Comparison of ENCODE assay signal across 10 mouse cellular contexts in the genomic region with DNA sequence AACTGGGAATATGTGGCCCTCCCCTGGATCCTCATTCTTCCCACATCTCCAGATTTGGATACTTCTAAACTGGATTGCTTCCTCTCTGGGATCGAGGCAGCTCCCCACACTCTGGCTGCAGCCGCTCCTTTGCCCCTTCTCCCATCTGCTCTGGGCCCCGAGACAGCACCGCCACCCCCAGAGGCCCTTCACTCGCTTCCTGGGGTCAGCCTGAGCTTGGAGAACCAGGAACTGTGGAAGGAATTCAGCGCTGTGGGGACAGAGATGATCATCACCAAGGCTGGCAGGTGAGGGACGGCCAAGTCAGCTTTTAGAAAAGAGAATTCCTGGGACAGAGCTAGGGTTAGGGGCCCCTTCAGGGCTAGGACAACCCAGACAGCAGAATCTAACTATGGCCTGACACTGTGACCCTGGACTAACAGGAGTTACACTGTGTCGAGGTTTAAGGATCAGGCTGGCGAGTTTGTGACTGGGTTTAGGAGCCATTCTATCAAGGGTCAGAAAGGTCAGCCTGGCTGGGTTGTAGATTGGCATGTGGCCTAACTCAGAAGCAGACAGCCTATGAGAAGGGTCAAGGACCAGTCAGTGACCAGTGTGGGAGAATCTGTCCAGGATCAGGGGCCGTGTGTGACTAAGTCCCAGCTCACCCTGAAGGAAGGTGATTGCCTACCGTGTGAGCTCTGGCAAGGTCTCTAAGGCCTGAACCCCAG. TPM values are rescaled to one million over a fixed set of nuclear protein-coding genes. Genes with fewer than 3 reads are reported as not detected.
DNase-seq lines count a peak whose midpoint lies in the region; ATAC-seq lines count a peak whose summit lies in the region.
"Had no signal": no experiment of that assay in that cellular context is flagged by ENCODE, and none has a peak within 500 bp of the region (broad histone marks: within the 10 kb centered on the region; RNA-seq: fewer than 3 reads in every experiment).

No protein-coding gene starts in this region.

- H3K36me3 ChIP-seq in kidney, embryonic 14.5 days (ENCODE audit: control insufficient read depth, insufficient read depth, low read length): peaks cover 30% of the 10 kb centered on the region
- H3K36me3 ChIP-seq in forebrain, embryonic 12.5 days (replicated peaks): peaks cover 32% of the 10 kb centered on the region
- H3K36me3 ChIP-seq in intestine, embryonic 16.5 days (ENCODE audit: control insufficient read depth, insufficient read depth, low read length): peaks cover 18% of the 10 kb centered on the region
- H3K36me3 ChIP-seq in neural tube, embryonic 12.5 days: peaks cover 43% of the 10 kb centered on the region

- no peak for DNase-seq in kidney, adult 8-10 months
- no peak for DNase-seq in urinary bladder, postnatal 36 days (ENCODE audit: low spot score in 2 of 2)
- no peak for DNase-seq in T-cell, adult 2 months (ENCODE audit: low spot score)
- DNase-seq: layer of hippocampus, postnatal 36 days; thymus, adult 2 months had no signal

- H3K4me2 ChIP-seq in kidney, embryonic 14.5 days (replicated peaks; ENCODE audit: low read depth, low read length): peak overlapping the region; percentile 84
- peak overlapping the region; percentile 93 for H3K4me2 ChIP-seq in forebrain, embryonic 12.5 days
- peak overlapping the region; percentile 75; the same call in 1 of the 2 replicates for H3K4me2 ChIP-seq in intestine, embryonic 16.5 days (ENCODE audit: low read depth, low read length)
- peak overlapping the region; percentile 71 for H3K4me2 ChIP-seq in neural tube, embryonic 12.5 days (replicated peaks)

- H3K27ac ChIP-seq in kidney, embryonic 14.5 days (ENCODE audit: low read depth, low read length): no peak overlapping the region
- H3K27ac ChIP-seq in forebrain, embryonic 12.5 days: peak overlapping the region; percentile 6; the same call in 1 of the 2 replicates
- no peak overlapping the region for H3K27ac ChIP-seq in intestine, embryonic 16.5 days (ENCODE audit: low read length)
- H3K27ac ChIP-seq in neural tube, embryonic 12.5 days: no peak overlapping the region; the same call in 1 of the 2 replicates

- no peak for ATAC-seq in kidney, embryonic 14.5 days (ENCODE audit: low FRiP score, low TSS enrichment)
- no peak for ATAC-seq in forebrain, embryonic 12.5 days (ENCODE audit: low FRiP score)
- ATAC-seq in intestine, embryonic 16.5 days: no peak
- ATAC-seq in neural tube, embryonic 12.5 days (ENCODE audit: low FRiP score, low read depth): no peak
- ATAC-seq in granulocyte monocyte progenitor cell, adult 5-6 weeks (replicated peaks; ENCODE audit: poor library complexity, severe bottlenecking): no peak

- peak overlapping the region; percentile 47 for H3K9ac ChIP-seq in kidney, embryonic 14.5 days (ENCODE audit: low read depth, low read length)
- peak overlapping the region; percentile 53; the same call in 1 of the 2 replicates for H3K9ac ChIP-seq in forebrain, embryonic 12.5 days
- peak overlapping the region; percentile 57 for H3K9ac ChIP-seq in intestine, embryonic 16.5 days (ENCODE audit: low read depth, low read length)
- peak overlapping the region; percentile 54; the same call in 1 of the 2 replicates for H3K9ac ChIP-seq in neural tube, embryonic 12.5 days

- no peaks in the 10 kb centered on the region for H3K27me3 ChIP-seq in kidney, embryonic 14.5 days (ENCODE audit: control insufficient read depth, insufficient read depth, low read length)
- no peaks in the 10 kb centered on the region for H3K27me3 ChIP-seq in forebrain, embryonic 12.5 days
- no peaks in the 10 kb centered on the region for H3K27me3 ChIP-seq in intestine, embryonic 16.5 days (replicated peaks; ENCODE audit: control insufficient read depth, insufficient read depth, low read length)
- H3K27me3 ChIP-seq in neural tube, embryonic 12.5 days (replicated peaks): no peaks in the 10 kb centered on the region

- whole genome bisulfite sequencing in kidney, embryonic 14.5 days: 27% methylated on average over 11 of the region's 11 CpGs
- whole genome bisulfite sequencing in forebrain, embryonic 12.5 days: 48% methylated on average over 11 of the region's 11 CpGs
- 43% methylated on average over 11 of the region's 11 CpGs for WGBS in intestine, embryonic 16.5 days
- WGBS in neural tube, embryonic 12.5 days: 36% methylated on average over 11 of the region's 11 CpGs

- H3K4me3 ChIP-seq in kidney, embryonic 14.5 days (ENCODE audit: low read length): no peak overlapping the region; the same call in 1 of the 2 replicates
- 0 out of 2 replicates have a peak overlapping the region, but pooled peaks have one; percentile 39 for H3K4me3 ChIP-seq in forebrain, embryonic 12.5 days (replicated peaks)
- H3K4me3 ChIP-seq in intestine, embryonic 16.5 days (ENCODE audit: low read length): no peak overlapping the region
- H3K4me3 ChIP-seq in neural tube, embryonic 12.5 days: peak overlapping the region; percentile 38

- H3K9me3 ChIP-seq in kidney, embryonic 14.5 days (ENCODE audit: control insufficient read depth, low read length): no peaks in the 10 kb centered on the region
- no peaks in the 10 kb centered on the region for H3K9me3 ChIP-seq in forebrain, embryonic 12.5 days
- H3K9me3 ChIP-seq in intestine, embryonic 16.5 days (ENCODE audit: control insufficient read depth, low read length): no peaks in the 10 kb centered on the region
- no peaks in the 10 kb centered on the region for H3K9me3 ChIP-seq in neural tube, embryonic 12.5 days

- H3K4me1 ChIP-seq in kidney, embryonic 14.5 days (ENCODE audit: control insufficient read depth, insufficient read depth, low read length): peaks cover 29% of the 10 kb centered on the region
- H3K4me1 ChIP-seq in forebrain, embryonic 12.5 days: peaks cover 36% of the 10 kb centered on the region
- peaks cover 32% of the 10 kb centered on the region for H3K4me1 ChIP-seq in intestine, embryonic 16.5 days (ENCODE audit: control insufficient read depth, insufficient read depth, low read length)
- H3K4me1 ChIP-seq in neural tube, embryonic 12.5 days: peaks cover 33% of the 10 kb centered on the region

RNA-seq across cellular contexts. Expression of a gene that starts 0.5 kb away (rescaled TPM):
- polyA plus RNA-seq in kidney, embryonic 14.5 days (2014; fragmentation: Nextera tagmentation; extraction: Ambion mirVana): 0.24 and 0.36 TPM in 2 replicates
- 0.33 and 0.56 TPM in 2 replicates for polyA plus RNA-seq in forebrain, embryonic 12.5 days (2016; fragmentation: Nextera tagmentation; extraction: Ambion mirVana)
- polyA plus RNA-seq in intestine, embryonic 16.5 days (2015; fragmentation: Nextera tagmentation; extraction: Ambion mirVana): 0.36 and 0.37 TPM in 2 replicates
- polyA plus RNA-seq in neural tube, embryonic 12.5 days (2016; fragmentation: Nextera tagmentation; extraction: Ambion mirVana): 0.68 and 0.72 TPM in 2 replicates
- total RNA-seq in granulocyte monocyte progenitor cell, adult 5-6 weeks (2014; fragmentation: Nextera tagmentation): 0.58 TPM in 1 of 2 replicates, not detected in the other
- total RNA-seq in granulocyte monocyte progenitor cell, adult 5-6 weeks (2017): not detected in 2 replicates

RNA-seq across cellular contexts. Expression of a gene that starts 5.1 kb away (rescaled TPM):
- 87.5 and 94.5 TPM in 2 replicates for polyA plus RNA-seq in kidney, embryonic 14.5 days (2014; fragmentation: Nextera tagmentation; extraction: Ambion mirVana)
- 91.8 and 92.7 TPM in 2 replicates for polyA plus RNA-seq in forebrain, embryonic 12.5 days (2016; fragmentation: Nextera tagmentation; extraction: Ambion mirVana)
- 59.5 and 61.5 TPM in 2 replicates for polyA plus RNA-seq in intestine, embryonic 16.5 days (2015; fragmentation: Nextera tagmentation; extraction: Ambion mirVana)
- polyA plus RNA-seq in neural tube, embryonic 12.5 days (2016; fragmentation: Nextera tagmentation; extraction: Ambion mirVana): 160 and 169 TPM in 2 replicates
- total RNA-seq in granulocyte monocyte progenitor cell, adult 5-6 weeks (2014; fragmentation: Nextera tagmentation): 29.6 and 42.6 TPM in 2 replicates
- total RNA-seq in granulocyte monocyte progenitor cell, adult 5-6 weeks (2017): 16.2 and 17.4 TPM in 2 replicates

RNA-seq across cellular contexts. Expression of a gene that starts 10.5 kb away (rescaled TPM):
- 294 and 371 TPM in 2 replicates for polyA plus RNA-seq in kidney, embryonic 14.5 days (2014; fragmentation: Nextera tagmentation; extraction: Ambion mirVana)
- 310 and 320 TPM in 2 replicates for polyA plus RNA-seq in forebrain, embryonic 12.5 days (2016; fragmentation: Nextera tagmentation; extraction: Ambion mirVana)
- 213 and 215 TPM in 2 replicates for polyA plus RNA-seq in intestine, embryonic 16.5 days (2015; fragmentation: Nextera tagmentation; extraction: Ambion mirVana)
- 293 and 310 TPM in 2 replicates for polyA plus RNA-seq in neural tube, embryonic 12.5 days (2016; fragmentation: Nextera tagmentation; extraction: Ambion mirVana)
- total RNA-seq in granulocyte monocyte progenitor cell, adult 5-6 weeks (2014; fragmentation: Nextera tagmentation): 160 and 219 TPM in 2 replicates
- 131 and 137 TPM in 2 replicates for total RNA-seq in granulocyte monocyte progenitor cell, adult 5-6 weeks (2017)

RNA-seq across cellular contexts. Expression of a gene that starts 15.7 kb away (rescaled TPM):
- polyA plus RNA-seq in kidney, embryonic 14.5 days (2014; fragmentation: Nextera tagmentation; extraction: Ambion mirVana): 0.15 TPM in 1 of 2 replicates, not detected in the other
- polyA plus RNA-seq in forebrain, embryonic 12.5 days (2016; fragmentation: Nextera tagmentation; extraction: Ambion mirVana): 16.2 and 17.6 TPM in 2 replicates
- 1.0 and 1.4 TPM in 2 replicates for polyA plus RNA-seq in intestine, embryonic 16.5 days (2015; fragmentation: Nextera tagmentation; extraction: Ambion mirVana)
- polyA plus RNA-seq in neural tube, embryonic 12.5 days (2016; fragmentation: Nextera tagmentation; extraction: Ambion mirVana): 21.4 and 25.8 TPM in 2 replicates
- total RNA-seq in granulocyte monocyte progenitor cell, adult 5-6 weeks (2014; fragmentation: Nextera tagmentation): not detected in 2 replicates
- total RNA-seq in granulocyte monocyte progenitor cell, adult 5-6 weeks (2017): not detected in 2 replicates

RNA-seq across cellular contexts. Expression of a gene that starts 15.7 kb away (rescaled TPM):
- 2.0 and 2.6 TPM in 2 replicates for polyA plus RNA-seq in kidney, embryonic 14.5 days (2014; fragmentation: Nextera tagmentation; extraction: Ambion mirVana)
- polyA plus RNA-seq in forebrain, embryonic 12.5 days (2016; fragmentation: Nextera tagmentation; extraction: Ambion mirVana): 1.4 and 1.5 TPM in 2 replicates
- 1.4 and 2.1 TPM in 2 replicates for polyA plus RNA-seq in intestine, embryonic 16.5 days (2015; fragmentation: Nextera tagmentation; extraction: Ambion mirVana)
- polyA plus RNA-seq in neural tube, embryonic 12.5 days (2016; fragmentation: Nextera tagmentation; extraction: Ambion mirVana): 1.3 and 2.0 TPM in 2 replicates
- total RNA-seq in granulocyte monocyte progenitor cell, adult 5-6 weeks (2014; fragmentation: Nextera tagmentation): 13.0 and 27.7 TPM in 2 replicates
- 3.6 and 11.3 TPM in 2 replicates for total RNA-seq in granulocyte monocyte progenitor cell, adult 5-6 weeks (2017)

Comparison
In these comparisons a context has a peak if more than half of its experiments do, and no peak if none do; other contexts are left out.
1. H3K4me3 ChIP-seq: peak in forebrain, embryonic 12.5 days (single experiment) and neural tube, embryonic 12.5 days (single experiment); none in kidney, embryonic 14.5 days (single experiment) and intestine, embryonic 16.5 days (single experiment).
2. Peak in every context shown above with its lines, with median percentiles within 50 percentile points of each other: H3K4me2 ChIP-seq and H3K9ac ChIP-seq.